Mouse (Mus musculus): ENCODE data around the gene Atad1. TPM values are rescaled to one million over a fixed set of nuclear protein-coding genes. Genes with fewer than 3 reads are reported as not detected.
"Not testable (repeated sequence)": the region's sequence is repeated elsewhere in the genome, so short reads cannot be mapped to it uniquely, and the experiment has no call there.

The Atad1 gene
- polyA plus RNA-seq, 1 experiment from 2014 or later = 90.8 TPM

- WGBS = 91% methylated on average over 2 of the region's 2 CpGs
- peaks cover 43% of the 10 kb centered on the region for H3K36me3 ChIP-seq (ENCODE audit: control insufficient read depth, insufficient read depth, low read length)
- no peak for ATAC-seq (ENCODE audit: low FRiP score, low TSS enrichment)
Observed at GRCm38 (mm10) chr19:32680894-32681293, 58.7 kb downstream of the Atad1 start.

DNA sequence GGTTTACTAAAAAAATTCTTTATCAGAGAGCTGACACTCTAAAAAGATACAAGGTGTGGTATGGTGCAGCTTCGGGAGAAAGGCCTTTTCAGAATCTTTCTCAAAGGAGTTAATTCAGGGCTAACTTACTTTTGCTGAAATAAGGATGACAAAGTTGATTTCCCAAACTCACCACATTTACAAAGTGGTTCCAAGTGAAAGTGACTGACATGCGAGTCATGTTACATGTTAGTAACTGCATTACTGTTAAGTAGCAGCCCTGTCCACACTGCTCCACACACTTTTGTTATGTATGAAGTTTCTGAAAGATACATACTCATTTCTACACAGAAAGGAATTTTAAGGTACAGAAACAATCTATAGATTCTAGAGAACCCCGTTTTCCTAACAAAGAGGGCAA is 63.8 kb downstream of the Atad1 start:
- Histone ChIP-seq H3K27ac (ENCODE audit: low read depth, low read length) (no peak overlapping the region), H3K4me1 (ENCODE audit: control insufficient read depth, insufficient read depth, low read length) (no peaks in the 10 kb centered on the region), H3K4me2 (replicated peaks; ENCODE audit: low read depth, low read length) (no peak overlapping the region), H3K4me3 (ENCODE audit: low read length) (no peak overlapping the region), H3K9me3 (ENCODE audit: control insufficient read depth, low read length) (no peaks in the 10 kb centered on the region), H3K36me3 (ENCODE audit: control insufficient read depth, insufficient read depth, low read length) (peaks cover 30% of the 10 kb centered on the region), H3K9ac (ENCODE audit: low read depth, low read length) (no peak overlapping the region), H3K27me3 (ENCODE audit: control insufficient read depth, insufficient read depth, low read length) (no peaks in the 10 kb centered on the region)
- 92% methylated on average over 3 of the region's 3 CpGs for WGBS
- ATAC-seq (ENCODE audit: low FRiP score, low TSS enrichment) = no peak

More at GRCm38 (mm10) chr19:32680894-32681293, 58.7 kb downstream of the Atad1 start:
- Histone ChIP-seq H3K27ac (ENCODE audit: low read depth, low read length) (no peak overlapping the region), H3K4me2 (replicated peaks; ENCODE audit: low read depth, low read length) (no peak overlapping the region), H3K4me1 (ENCODE audit: control insufficient read depth, insufficient read depth, low read length) (no peaks in the 10 kb centered on the region), H3K4me3 (ENCODE audit: low read length) (no peak overlapping the region), H3K9ac (ENCODE audit: low read depth, low read length) (no peak overlapping the region), H3K27me3 (ENCODE audit: control insufficient read depth, insufficient read depth, low read length) (no peaks in the 10 kb centered on the region), H3K9me3 (ENCODE audit: control insufficient read depth, low read length) (no peaks in the 10 kb centered on the region)

DNA sequence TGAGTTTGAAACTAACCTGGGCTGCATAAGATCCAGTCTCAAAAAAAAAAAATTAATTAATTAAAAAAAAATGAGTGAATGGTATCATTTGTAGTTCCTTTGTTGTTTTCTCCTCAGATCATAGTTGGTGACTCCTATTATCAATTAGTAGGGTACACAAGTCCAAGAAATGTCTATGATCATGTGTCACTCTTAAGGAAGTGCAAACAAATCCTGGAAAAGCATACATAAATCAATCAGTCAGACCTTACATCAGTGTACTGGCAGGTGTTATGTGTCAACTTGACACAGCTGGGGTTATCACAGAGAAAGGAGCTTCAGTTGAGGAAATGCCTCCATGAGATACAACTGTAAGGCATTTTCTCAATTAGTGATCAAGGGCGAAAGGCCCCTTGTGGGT is 71.8 kb downstream of the Atad1 start:
- ATAC-seq (ENCODE audit: low FRiP score, low TSS enrichment) = not testable (repeated sequence)
- 94% methylated on average over 1 of the region's 1 CpGs for WGBS

DNA sequence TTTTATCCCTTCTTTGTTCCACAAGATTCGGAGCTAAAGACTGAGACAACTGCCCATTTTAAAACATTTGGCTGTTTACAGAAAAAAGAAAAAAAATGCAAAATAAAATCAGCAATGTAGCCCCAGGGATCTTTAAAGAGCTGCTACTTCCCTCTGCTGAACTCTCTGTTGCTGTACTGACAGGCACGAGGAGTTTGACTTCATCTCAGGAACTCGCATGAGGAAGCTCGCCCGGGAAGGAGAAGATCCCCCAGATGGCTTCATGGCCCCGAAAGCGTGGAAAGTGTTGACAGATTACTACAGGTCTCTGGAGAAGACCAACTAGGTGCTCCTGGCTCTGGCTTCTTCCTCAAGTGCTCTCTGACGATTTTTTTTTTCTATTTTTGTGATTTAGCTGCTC is 74.3 kb downstream of the Atad1 start:
- Histone ChIP-seq H3K27ac (ENCODE audit: low read depth, low read length) (no peak overlapping the region), H3K9me3 (ENCODE audit: control insufficient read depth, low read length) (no peaks in the 10 kb centered on the region), H3K9ac (ENCODE audit: low read depth, low read length) (no peak overlapping the region), H3K4me1 (ENCODE audit: control insufficient read depth, insufficient read depth, low read length) (no peaks in the 10 kb centered on the region), H3K4me3 (ENCODE audit: low read length) (no peak overlapping the region), H3K36me3 (ENCODE audit: control insufficient read depth, insufficient read depth, low read length) (peaks cover 3% of the 10 kb centered on the region; the same call in 1 of the 2 replicates), H3K27me3 (ENCODE audit: control insufficient read depth, insufficient read depth, low read length) (no peaks in the 10 kb centered on the region), H3K4me2 (replicated peaks; ENCODE audit: low read depth, low read length) (no peak overlapping the region)
- 92% methylated on average over 8 of the region's 8 CpGs for WGBS
- no peak for ATAC-seq (ENCODE audit: low FRiP score, low TSS enrichment)

More for the DNA sequence above, 71.8 kb downstream of the Atad1 start:
- H3K4me1 ChIP-seq (ENCODE audit: control insufficient read depth, insufficient read depth, low read length); H3K4me3 ChIP-seq (ENCODE audit: low read length); H3K27me3 ChIP-seq (ENCODE audit: control insufficient read depth, insufficient read depth, low read length); H3K9me3 ChIP-seq (ENCODE audit: control insufficient read depth, low read length); H3K4me2 ChIP-seq (replicated peaks; ENCODE audit: low read depth, low read length); H3K9ac ChIP-seq (ENCODE audit: low read depth, low read length); H3K27ac ChIP-seq (ENCODE audit: low read depth, low read length); H3K36me3 ChIP-seq (ENCODE audit: control insufficient read depth, insufficient read depth, low read length): not testable (repeated sequence)

GRCm38 (mm10) chr19:32662936-32663335 is 76.7 kb downstream of the Atad1 start:
- no peak overlapping the region for H3K9ac ChIP-seq (ENCODE audit: low read depth, low read length)
- H3K27me3 ChIP-seq (ENCODE audit: control insufficient read depth, insufficient read depth, low read length) = no peaks in the 10 kb centered on the region
- ATAC-seq (ENCODE audit: low FRiP score, low TSS enrichment) = no peak
- no peaks in the 10 kb centered on the region for H3K4me1 ChIP-seq (ENCODE audit: control insufficient read depth, insufficient read depth, low read length)
- H3K36me3 ChIP-seq (ENCODE audit: control insufficient read depth, insufficient read depth, low read length) = 0 out of 2 replicates have a peak, but pooled peaks cover 3% of the 10 kb centered on the region
- no peaks in the 10 kb centered on the region for H3K9me3 ChIP-seq (ENCODE audit: control insufficient read depth, low read length)
- H3K4me2 ChIP-seq (replicated peaks; ENCODE audit: low read depth, low read length) = no peak overlapping the region
- H3K4me3 ChIP-seq (ENCODE audit: low read length) = no peak overlapping the region
- no peak overlapping the region for H3K27ac ChIP-seq (ENCODE audit: low read depth, low read length)
- WGBS = 90% methylated on average over 6 of the region's 6 CpGs

GRCm38 (mm10) chr19:32659346-32659745 is 80.2 kb downstream of the Atad1 start:
- Histone ChIP-seq H3K27me3 (ENCODE audit: control insufficient read depth, insufficient read depth, low read length) (no peaks in the 10 kb centered on the region), H3K4me3 (ENCODE audit: low read length) (no peak overlapping the region), H3K9ac (ENCODE audit: low read depth, low read length) (no peak overlapping the region), H3K27ac (ENCODE audit: low read depth, low read length) (no peak overlapping the region), H3K36me3 (ENCODE audit: control insufficient read depth, insufficient read depth, low read length) (no peaks in the 10 kb centered on the region), H3K4me1 (ENCODE audit: control insufficient read depth, insufficient read depth, low read length) (no peaks in the 10 kb centered on the region), H3K9me3 (ENCODE audit: control insufficient read depth, low read length) (no peaks in the 10 kb centered on the region), H3K4me2 (replicated peaks; ENCODE audit: low read depth, low read length) (no peak overlapping the region)
- 69% methylated on average over 5 of the region's 5 CpGs for WGBS
- no peak for ATAC-seq (ENCODE audit: low FRiP score, low TSS enrichment)

GRCm38 (mm10) chr19:32653630-32654362 is 85.8 kb downstream of the Atad1 start:
- H3K4me1 ChIP-seq (ENCODE audit: control insufficient read depth, insufficient read depth, low read length) = no peaks in the 10 kb centered on the region
- H3K9ac ChIP-seq (ENCODE audit: low read depth, low read length) = no peak overlapping the region
- no peak for ATAC-seq (ENCODE audit: low FRiP score, low TSS enrichment)
- H3K4me2 ChIP-seq (replicated peaks; ENCODE audit: low read depth, low read length) = no peak overlapping the region
- H3K27me3 ChIP-seq (ENCODE audit: control insufficient read depth, insufficient read depth, low read length) = no peaks in the 10 kb centered on the region
- H3K9me3 ChIP-seq (ENCODE audit: control insufficient read depth, low read length) = no peaks in the 10 kb centered on the region
- H3K27ac ChIP-seq (ENCODE audit: low read depth, low read length) = no peak overlapping the region
- no peaks in the 10 kb centered on the region for H3K36me3 ChIP-seq (ENCODE audit: control insufficient read depth, insufficient read depth, low read length)
- no peak overlapping the region for H3K4me3 ChIP-seq (ENCODE audit: low read length)
- 84% methylated on average over 7 of the region's 7 CpGs for WGBS

GRCm38 (mm10) chr19:32653122-32653521 is 86.5 kb downstream of the Atad1 start:
- H3K9ac ChIP-seq (ENCODE audit: low read depth, low read length) = no peak overlapping the region

DNA sequence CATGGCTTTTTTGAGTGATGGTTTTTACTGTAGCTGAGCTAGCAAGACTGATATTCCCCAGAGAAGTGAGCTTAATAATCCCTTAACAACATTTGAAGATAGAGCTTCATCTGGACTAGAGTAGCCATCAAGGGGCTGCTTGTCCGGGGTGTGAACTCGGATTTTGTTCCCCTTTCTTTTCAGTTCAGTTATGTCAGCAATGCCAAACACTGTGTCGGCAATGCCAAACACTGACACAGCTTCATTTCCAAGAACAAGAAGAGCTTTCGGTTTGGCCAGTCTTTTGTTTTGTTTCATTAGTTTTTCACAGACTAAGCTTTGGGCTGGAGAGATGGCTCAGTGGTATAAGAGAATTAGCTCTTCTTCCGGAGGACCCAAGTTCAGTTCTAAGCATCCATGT is 88.5 kb downstream of the Atad1 start:
- no peak for ATAC-seq (ENCODE audit: low FRiP score, low TSS enrichment)
- H3K9me3 ChIP-seq (ENCODE audit: control insufficient read depth, low read length) = 0 out of 2 replicates have a peak, but pooled peaks cover 3% of the 10 kb centered on the region
- H3K27me3 ChIP-seq (ENCODE audit: control insufficient read depth, insufficient read depth, low read length) = no peaks in the 10 kb centered on the region
- WGBS = 92% methylated on average over 5 of the region's 5 CpGs
- no peak overlapping the region for H3K4me2 ChIP-seq (replicated peaks; ENCODE audit: low read depth, low read length)
- H3K4me1 ChIP-seq (ENCODE audit: control insufficient read depth, insufficient read depth, low read length) = no peaks in the 10 kb centered on the region
- no peak overlapping the region for H3K4me3 ChIP-seq (ENCODE audit: low read length)
- H3K36me3 ChIP-seq (ENCODE audit: control insufficient read depth, insufficient read depth, low read length) = no peaks in the 10 kb centered on the region
- no peak overlapping the region for H3K9ac ChIP-seq (ENCODE audit: low read depth, low read length)
- no peak overlapping the region for H3K27ac ChIP-seq (ENCODE audit: low read depth, low read length)

More at GRCm38 (mm10) chr19:32653122-32653521, 86.5 kb downstream of the Atad1 start:
- no peaks in the 10 kb centered on the region for H3K4me1 ChIP-seq (ENCODE audit: control insufficient read depth, insufficient read depth, low read length)
- H3K27ac ChIP-seq (ENCODE audit: low read depth, low read length) = no peak overlapping the region
- no peak overlapping the region for H3K4me2 ChIP-seq (replicated peaks; ENCODE audit: low read depth, low read length)
- 85% methylated on average over 5 of the region's 5 CpGs for WGBS
- H3K4me3 ChIP-seq (ENCODE audit: low read length) = no peak overlapping the region
- ATAC-seq (ENCODE audit: low FRiP score, low TSS enrichment) = no peak
- no peaks in the 10 kb centered on the region for H3K9me3 ChIP-seq (ENCODE audit: control insufficient read depth, low read length)
- H3K27me3 ChIP-seq (ENCODE audit: control insufficient read depth, insufficient read depth, low read length) = no peaks in the 10 kb centered on the region
- H3K36me3 ChIP-seq (ENCODE audit: control insufficient read depth, insufficient read depth, low read length) = no peaks in the 10 kb centered on the region
